Mouse (Mus musculus) forebrain, postnatal 0 days (tissue): ENCODE measurements at regions not wholly inside any gene's neighbourhood (a gene's known extent, or its start where the extent isn't known, plus 50 kb on each side); places are given as distances from the start of the nearest gene placed in this dataset.
A peak's percentile ranks its signal among the peaks of the same experiment; 100 is the strongest.

Experiments
- ATAC-seq: fragments of 200-750 bp; cut with Nextera tagmentation; 2 replicates; pipeline ENCODE4 v1.8.0; 2017; ENCODE audit warnings: mild to moderate bottlenecking, moderate library complexity
- DNase-seq: peaks from one replicate; pipeline ENCODE4 v3.0.0-alpha.2; 2015
- H3K27ac ChIP-seq: fragments of 300-500 bp; sonication (generic); 2 replicates; pipeline ENCODE4 v1.5.1; 2014; ENCODE audit warnings: low read depth, mild to moderate bottlenecking, antibody characterized with exemption, low read length, moderate library complexity, mixed read lengths
- H3K27me3 ChIP-seq: fragments of 300-500 bp; sonication (generic); 2 replicates; pipeline ENCODE4 v1.6.1; 2014; ENCODE audit warnings: mild to moderate bottlenecking, low read length, mixed read lengths; ENCODE audit not compliant: insufficient read depth
- H3K36me3 ChIP-seq: fragments of 300-500 bp; sonication (generic); 2 replicates; pipeline ENCODE4 v1.6.1; 2014; ENCODE audit warnings: mild to moderate bottlenecking, moderate library complexity; ENCODE audit not compliant: insufficient read depth
- H3K4me1 ChIP-seq: fragments of 300-500 bp; sonication (generic); 2 replicates; pipeline ENCODE4 v1.6.1; 2014; ENCODE audit warnings: antibody characterized with exemption; ENCODE audit not compliant: insufficient read depth
- H3K4me2 ChIP-seq: fragments of 300-500 bp; sonication (generic); 2 replicates; pipeline ENCODE4 v1.6.1; 2014; ENCODE audit warnings: low read depth, mild to moderate bottlenecking, moderate library complexity
- H3K4me3 ChIP-seq: fragments of 300-500 bp; sonication (generic); 2 replicates; pipeline ENCODE4 v1.5.1; 2014; ENCODE audit warnings: low read depth, low read length, mixed read lengths
- H3K9ac ChIP-seq: fragments of 300-500 bp; sonication (generic); 2 replicates; pipeline ENCODE4 v1.6.1; 2014; ENCODE audit warnings: mild to moderate bottlenecking
- H3K9me3 ChIP-seq: fragments of 300-500 bp; sonication (generic); 2 replicates; pipeline ENCODE4 v1.6.1; 2016; ENCODE audit warnings: low read length
- CTCF ChIP-seq: sonication (generic); IDR thresholded peaks from 2 replicates; pipeline ENCODE4 v1.5.1; 2016; ENCODE audit warnings: antibody characterized with exemption, control low read depth, low read depth
- WGBS: fragments of 180-500 bp; shearing (Covaris S2); extraction: QIAGEN DNeasy Blood & Tissue Kit; methylation state at CpG from one replicate; pipeline ENCODE4 v1.1.7; 2014; 5-methylcytosine and 5-hydroxymethylcytosine counted together

DNA sequence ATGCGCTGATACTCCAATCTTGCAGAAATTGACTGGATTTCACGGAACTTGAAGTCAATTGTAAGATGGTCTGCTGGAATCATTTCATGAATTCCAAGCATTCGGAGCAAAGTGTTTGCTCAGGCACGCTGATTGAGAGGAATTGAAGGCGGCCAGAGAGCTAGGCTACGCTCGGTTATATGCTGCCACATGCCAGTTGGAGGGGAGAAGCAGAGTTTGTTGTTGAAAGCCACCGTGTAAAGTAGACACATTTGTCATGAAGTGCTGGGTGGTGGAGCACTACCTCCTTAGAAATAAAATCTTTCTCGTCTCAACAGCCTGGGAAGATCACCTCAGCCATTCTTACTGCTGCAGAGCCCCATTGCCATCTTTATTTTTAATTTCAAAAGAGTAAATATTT is 175.3 kb upstream of the Frg1 start:
- no peaks in the 10 kb centered on the region for H3K4me1 ChIP-seq
- no peak overlapping the region for H3K4me3 ChIP-seq
- no peaks in the 10 kb centered on the region for H3K27me3 ChIP-seq
- no peaks in the 10 kb centered on the region for H3K9me3 ChIP-seq
- DNase-seq (no peak), ATAC-seq (no peak)
- 59% methylated on average over 9 of the region's 9 CpGs for WGBS
- no peak overlapping the region for H3K9ac ChIP-seq
- no peaks in the 10 kb centered on the region for H3K36me3 ChIP-seq
- H3K4me2 ChIP-seq, result no peak overlapping the region
- no peak for TF ChIP-seq CTCF
- H3K27ac ChIP-seq, result no peak overlapping the region

- DNase-seq, result no peak
- Histone ChIP-seq H3K36me3 (no peaks in the 10 kb centered on the region), H3K9me3 (no peaks in the 10 kb centered on the region), H3K27ac (no peak overlapping the region), H3K4me3 (no peak overlapping the region), H3K4me1 (no peaks in the 10 kb centered on the region), H3K4me2 (no peak overlapping the region), H3K27me3 (no peaks in the 10 kb centered on the region), H3K9ac (no peak overlapping the region)
- 15% methylated on average over 2 of the region's 2 CpGs for WGBS
- no peak for ATAC-seq
- no peak for TF ChIP-seq CTCF
These were observed 171.3 kb upstream of the Frg1 start for GRCm38 (mm10) chr8:41588157-41588556.

DNA sequence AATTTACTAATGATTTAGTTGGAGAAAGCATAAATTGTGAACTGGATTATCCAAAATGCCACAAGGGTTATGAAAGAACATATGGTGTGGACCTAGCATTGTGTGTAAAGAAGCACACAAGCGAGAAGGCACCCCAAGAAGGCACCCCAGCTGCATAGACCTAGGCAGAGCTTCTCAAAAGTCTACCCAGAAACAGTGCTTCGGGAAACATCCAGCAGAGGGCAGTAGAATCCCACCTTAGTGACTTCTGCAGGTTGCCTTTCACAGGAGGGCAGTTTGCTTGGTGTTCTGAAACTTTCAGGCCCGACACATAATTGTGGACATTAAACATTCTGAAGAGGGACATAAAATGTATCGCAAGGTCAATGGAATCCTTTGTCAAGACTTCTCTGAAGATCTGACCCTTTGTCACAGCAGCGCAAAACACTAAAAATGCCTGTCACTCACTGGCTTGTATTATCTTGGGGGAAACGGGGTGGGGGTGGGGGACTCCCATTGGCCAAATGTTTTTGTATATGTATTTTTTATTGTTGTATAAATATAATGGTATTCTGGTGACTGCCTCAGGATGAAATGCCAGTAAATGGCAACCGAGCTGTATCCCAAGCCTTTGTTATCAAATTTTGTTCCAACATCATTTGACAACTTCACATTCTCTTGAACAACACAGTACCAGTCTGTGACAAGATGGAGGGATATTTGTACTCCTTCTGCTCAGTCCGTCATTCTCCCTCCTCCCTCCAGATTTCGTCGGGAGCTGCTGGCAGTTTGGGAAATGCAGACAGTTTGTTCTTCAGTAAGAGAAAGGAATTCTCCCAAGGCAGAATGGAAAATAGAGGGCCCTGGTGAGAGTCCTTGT is 156.4 kb upstream of the Frg1 start:
- Histone ChIP-seq H3K9ac (no peak overlapping the region), H3K4me1 (no peaks in the 10 kb centered on the region), H3K27me3 (no peaks in the 10 kb centered on the region), H3K27ac (no peak overlapping the region), H3K9me3 (no peaks in the 10 kb centered on the region), H3K36me3 (no peaks in the 10 kb centered on the region), H3K4me2 (no peak overlapping the region), H3K4me3 (no peak overlapping the region)
- TF ChIP-seq CTCF, result peak; percentile 94
- DNase-seq, result peak; percentile 93
- peak; percentile 85 for ATAC-seq
- 25% methylated on average over 10 of the region's 10 CpGs for WGBS

DNA sequence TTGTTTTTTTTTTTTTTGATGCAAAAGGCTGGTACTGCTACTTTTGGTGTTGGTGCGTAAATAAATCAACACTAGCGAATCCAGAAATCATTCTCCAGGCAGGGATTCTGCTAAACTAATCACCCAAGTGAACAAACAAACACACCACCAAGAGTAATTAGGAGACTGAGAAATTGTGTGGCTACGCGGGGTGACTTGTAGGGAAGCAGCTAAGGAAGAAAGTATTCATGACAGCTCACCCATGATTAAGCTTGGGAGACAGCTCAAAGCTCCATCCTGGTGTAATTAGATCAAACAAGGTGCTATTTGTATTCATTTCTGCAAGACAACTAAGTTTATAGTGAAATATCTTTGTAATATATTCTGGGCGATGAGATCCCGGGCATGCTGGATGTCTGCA is 153.7 kb upstream of the Frg1 start:
- 43% methylated on average over 6 of the region's 6 CpGs for WGBS
- no peak for DNase-seq
- no peak for TF ChIP-seq CTCF
- Histone ChIP-seq H3K4me1 (no peaks in the 10 kb centered on the region), H3K36me3 (no peaks in the 10 kb centered on the region), H3K9ac (no peak overlapping the region), H3K9me3 (no peaks in the 10 kb centered on the region), H3K4me3 (no peak overlapping the region), H3K4me2 (no peak overlapping the region), H3K27ac (no peak overlapping the region), H3K27me3 (no peaks in the 10 kb centered on the region)
- no peak for ATAC-seq

GRCm38 (mm10) chr8:41561995-41562394 is 145.1 kb upstream of the Frg1 start:
- Histone ChIP-seq H3K36me3 (no peaks in the 10 kb centered on the region), H3K4me1 (no peaks in the 10 kb centered on the region), H3K27me3 (no peaks in the 10 kb centered on the region), H3K9ac (no peak overlapping the region), H3K27ac (no peak overlapping the region), H3K9me3 (no peaks in the 10 kb centered on the region), H3K4me2 (no peak overlapping the region), H3K4me3 (no peak overlapping the region)
- WGBS, result 55% methylated on average over 14 of the region's 14 CpGs
- TF ChIP-seq CTCF, result no peak
- DNase-seq (no peak), ATAC-seq (no peak)

- ATAC-seq (peak; percentile 83), DNase-seq (peak; percentile 68)
- Histone ChIP-seq H3K9ac (no peak overlapping the region), H3K36me3 (no peaks in the 10 kb centered on the region), H3K4me1 (no peaks in the 10 kb centered on the region), H3K4me3 (no peak overlapping the region), H3K27me3 (0 out of 2 replicates have a peak, but pooled peaks cover 4% of the 10 kb centered on the region), H3K9me3 (no peaks in the 10 kb centered on the region), H3K27ac (no peak overlapping the region), H3K4me2 (no peak overlapping the region)
- no peak for TF ChIP-seq CTCF
- 55% methylated on average over 3 of the region's 3 CpGs for WGBS
These were observed 139.9 kb upstream of the Frg1 start for GRCm38 (mm10) chr8:41556819-41557218.

- Histone ChIP-seq H3K27me3 (0 out of 2 replicates have a peak, but pooled peaks cover 4% of the 10 kb centered on the region), H3K4me3 (no peak overlapping the region), H3K4me2 (no peak overlapping the region), H3K4me1 (0 out of 2 replicates have a peak, but pooled peaks cover 5% of the 10 kb centered on the region), H3K36me3 (no peaks in the 10 kb centered on the region), H3K9me3 (no peaks in the 10 kb centered on the region), H3K27ac (no peak overlapping the region), H3K9ac (no peak overlapping the region)
- TF ChIP-seq CTCF, result no peak
- DNase-seq (no peak), ATAC-seq (no peak)
- WGBS, result 77% methylated on average over 8 of the region's 8 CpGs
These were observed 136.1 kb upstream of the Frg1 start for GRCm38 (mm10) chr8:41552747-41553534.
